Mouse (Mus musculus): ENCODE measurements around the gene Fam221a.

DNA sequence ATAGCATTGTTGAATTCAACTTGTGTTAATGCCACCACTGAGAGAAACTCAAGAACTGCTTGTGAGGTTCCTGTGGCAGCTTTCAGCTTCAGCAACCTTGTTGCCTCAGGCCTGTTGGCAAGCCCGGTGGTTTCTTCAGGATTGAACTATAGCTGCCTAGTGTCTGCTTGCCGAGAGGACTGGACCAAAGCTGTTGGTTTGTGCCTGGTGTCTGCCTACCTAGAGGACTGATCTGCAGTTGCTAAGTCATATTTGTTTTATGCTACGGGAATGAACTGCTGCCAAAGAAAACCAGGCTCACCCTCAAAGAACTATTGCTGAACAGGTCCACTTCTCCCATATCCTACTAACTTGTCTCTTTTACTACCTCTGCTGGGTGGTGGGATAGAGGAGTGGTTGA lies 40.7 kb upstream of the Fam221a start:
- TF ChIP-seq CTCF (IDR thresholded peaks at IDR 0.05; ENCODE audit: low read depth, low read length) (no peak), POLR2A (IDR thresholded peaks at IDR 0.05; ENCODE audit: borderline replicate concordance, low read depth, low read length) (no peak)
